11 mouse cellular contexts compared by ENCODE assay signal in the genomic region with DNA sequence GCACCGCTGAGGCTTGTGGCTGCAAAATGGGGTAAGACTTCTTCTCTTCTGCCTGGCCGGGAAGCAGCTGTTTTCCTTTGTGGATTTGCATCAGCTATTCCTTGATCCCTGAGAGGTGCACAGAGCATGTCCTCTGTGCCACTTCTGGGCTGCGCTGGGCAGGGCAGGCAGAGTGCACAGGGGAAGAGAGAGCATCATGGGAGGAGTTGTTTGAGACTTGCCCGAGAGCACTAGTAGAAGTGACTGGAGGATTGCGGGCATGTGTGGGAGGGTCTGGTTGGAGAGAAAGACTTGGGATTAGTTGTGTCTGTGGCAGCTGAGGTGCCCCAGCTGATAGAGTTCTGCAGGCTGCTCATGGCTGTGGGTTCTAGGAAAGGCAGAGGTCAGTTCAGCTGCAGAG. TPM values are rescaled to one million over a fixed set of nuclear protein-coding genes. Genes with fewer than 3 reads are reported as not detected.
DNase-seq lines count a peak whose midpoint lies in the region; ATAC-seq and TF ChIP-seq lines count a peak whose summit lies in the region.
"Had no signal": no experiment of that assay in that cellular context is flagged by ENCODE, and none has a peak within 500 bp of the region (broad histone marks: within the 10 kb centered on the region; RNA-seq: fewer than 3 reads in every experiment).

No protein-coding gene starts in this region.

- H3K27me3 ChIP-seq in forebrain, embryonic 12.5 days, result no peaks in the 10 kb centered on the region
- no peaks in the 10 kb centered on the region for H3K27me3 ChIP-seq in forebrain, embryonic 16.5 days (replicated peaks; ENCODE audit: control insufficient read depth, insufficient read depth, low read length)
- H3K27me3 ChIP-seq in kidney, adult 2 months (replicated peaks; ENCODE audit: control insufficient read depth, insufficient read depth, low read length), result no peaks in the 10 kb centered on the region
- H3K27me3 ChIP-seq: hindbrain, embryonic 15.5 days had no signal

- TF ChIP-seq CTCF in kidney, adult 2 months (conservative IDR thresholded peaks at IDR 0.05; ENCODE audit: insufficient read depth, insufficient read length, low read depth, low read length), result no peak

- no peak overlapping the region for H3K4me2 ChIP-seq in forebrain, embryonic 12.5 days
- H3K4me2 ChIP-seq in forebrain, embryonic 16.5 days (ENCODE audit: low read length), result no peak overlapping the region
- H3K4me2 ChIP-seq: hindbrain, embryonic 15.5 days had no signal

- no peaks in the 10 kb centered on the region for H3K9me3 ChIP-seq in forebrain, embryonic 12.5 days
- no peaks in the 10 kb centered on the region for H3K9me3 ChIP-seq in forebrain, embryonic 16.5 days (ENCODE audit: control insufficient read depth, low read length)
- H3K9me3 ChIP-seq: G1E; hindbrain, embryonic 15.5 days had no signal

- no peak for DNase-seq in kidney, adult 2 months
- DNase-seq in kidney, postnatal 25 days, result no peak
- peak; percentile 16 for DNase-seq in retina, postnatal 1 day
- no peak for DNase-seq in retina, embryonic 14.5 days (ENCODE audit: low spot score)
- DNase-seq in thymus, postnatal 4 days, result peak; percentile 58
- DNase-seq in urinary bladder, adult 2 months (ENCODE audit: low spot score), result no peak
- DNase-seq: forebrain, postnatal 0 days had no signal

- 66% methylated on average over 5 of the region's 5 CpGs for WGBS in forebrain, embryonic 12.5 days
- WGBS in forebrain, embryonic 16.5 days, result 60% methylated on average over 5 of the region's 5 CpGs
- 35% methylated on average over 5 of the region's 5 CpGs for WGBS in kidney, adult 2 months

- no peak overlapping the region for H3K4me3 ChIP-seq in forebrain, embryonic 12.5 days (replicated peaks)
- H3K4me3 ChIP-seq in forebrain, embryonic 16.5 days (replicated peaks; ENCODE audit: low read length), result no peak overlapping the region
- peak overlapping the region; percentile 19; the same call in 1 of the 2 replicates for H3K4me3 ChIP-seq in kidney, adult 2 months (ENCODE audit: insufficient read depth, low read depth, low read length)
- H3K4me3 ChIP-seq: hindbrain, embryonic 15.5 days had no signal

- TF ChIP-seq POLR2A in kidney, adult 2 months (IDR thresholded peaks at IDR 0.05; ENCODE audit: low read depth, low read length), result no peak

- H3K36me3 ChIP-seq in forebrain, embryonic 12.5 days (replicated peaks), result no peaks in the 10 kb centered on the region
- H3K36me3 ChIP-seq in forebrain, embryonic 16.5 days (ENCODE audit: control insufficient read depth, insufficient read depth), result no peaks in the 10 kb centered on the region
- H3K36me3 ChIP-seq in kidney, adult 2 months (ENCODE audit: control insufficient read depth, insufficient read depth, low read length), result no peaks in the 10 kb centered on the region
- H3K36me3 ChIP-seq: hindbrain, embryonic 15.5 days had no signal

- 0 out of 2 replicates have a peak overlapping the region, but pooled peaks have one; percentile 26 for H3K27ac ChIP-seq in forebrain, embryonic 12.5 days
- H3K27ac ChIP-seq in forebrain, embryonic 16.5 days (ENCODE audit: low read length), result no peak overlapping the region
- H3K27ac ChIP-seq in kidney, adult 2 months (ENCODE audit: insufficient read depth, low read depth, low read length), result 0 out of 2 replicates have a peak overlapping the region, but pooled peaks have one; percentile 14
- H3K27ac ChIP-seq: hindbrain, embryonic 15.5 days had no signal

- H3K9ac ChIP-seq in forebrain, embryonic 12.5 days, result no peak overlapping the region
- H3K9ac ChIP-seq in forebrain, embryonic 16.5 days (replicated peaks; ENCODE audit: low read depth, low read length), result no peak overlapping the region
- H3K9ac ChIP-seq: forebrain, postnatal 0 days; hindbrain, embryonic 15.5 days had no signal

- H3K4me1 ChIP-seq in forebrain, embryonic 12.5 days, result peaks cover 19% of the 10 kb centered on the region
- H3K4me1 ChIP-seq in forebrain, embryonic 16.5 days (replicated peaks; ENCODE audit: control insufficient read depth, insufficient read depth, low read length), result peaks cover 8% of the 10 kb centered on the region
- no peaks in the 10 kb centered on the region; the same call in 1 of the 2 replicates for H3K4me1 ChIP-seq in kidney, adult 2 months (ENCODE audit: control insufficient read depth, insufficient read depth, low read length)

- ATAC-seq in forebrain, embryonic 12.5 days (ENCODE audit: low FRiP score), result no peak
- no peak for ATAC-seq in forebrain, embryonic 16.5 days
- ATAC-seq: forebrain, postnatal 0 days had no signal

RNA-seq across cellular contexts. Expression of a gene that starts 35.4 kb away (rescaled TPM):
- 10.8 and 12.2 TPM in 2 replicates for polyA plus RNA-seq in forebrain, embryonic 12.5 days (2016; fragmentation: Nextera tagmentation; extraction: Ambion mirVana)
- polyA plus RNA-seq in forebrain, embryonic 16.5 days (2015; fragmentation: Nextera tagmentation; extraction: Ambion mirVana), result 16.3 and 18.1 TPM in 2 replicates
- polyA plus RNA-seq in kidney, adult 2 months (2012; rRNA removed), result 47.1 and 48.8 TPM in 2 replicates
- polyA plus RNA-seq in urinary bladder, adult 2 months (2012; rRNA removed), result 45.4 and 60.4 TPM in 2 replicates

RNA-seq across cellular contexts. Expression of a gene that starts 56.2 kb away (rescaled TPM):
- 0.38 and 0.53 TPM in 2 replicates for polyA plus RNA-seq in forebrain, embryonic 12.5 days (2016; fragmentation: Nextera tagmentation; extraction: Ambion mirVana)
- 0.67 and 0.76 TPM in 2 replicates for polyA plus RNA-seq in forebrain, embryonic 16.5 days (2015; fragmentation: Nextera tagmentation; extraction: Ambion mirVana)
- 3.8 and 4.0 TPM in 2 replicates for polyA plus RNA-seq in kidney, adult 2 months (2012; rRNA removed)
- 2.6 and 3.5 TPM in 2 replicates for polyA plus RNA-seq in urinary bladder, adult 2 months (2012; rRNA removed)
- polyA plus RNA-seq: G1E had no signal

Comparison
In these comparisons a context has a peak if more than half of its experiments do, and no peak if none do; other contexts are left out.
1. DNase-seq: peak in retina, postnatal 1 day (single experiment) and thymus, postnatal 4 days (single experiment); none in kidney, adult 2 months (single experiment), kidney, postnatal 25 days (0 of 2), retina, embryonic 14.5 days (single experiment) and urinary bladder, adult 2 months (single experiment).